Mouse (Mus musculus): ENCODE data around the gene Mgat3. TPM values are rescaled to one million over a fixed set of nuclear protein-coding genes. Genes with fewer than 3 reads are reported as not detected.

Gene Mgat3
- polyA plus RNA-seq, 1 experiment from 2014 or later = 0.44 TPM

- Histone ChIP-seq H3K36me3 (peaks cover 74% of the 10 kb centered on the region), H3K4me1 (replicated peaks) (peaks cover 80% of the 10 kb centered on the region)
- under 1% methylated on average over 51 of the region's 51 CpGs for WGBS (ENCODE audit: insufficient replicate concordance)
Measured at GRCm38 (mm10) chr15:80255646-80256121, 82.2 kb downstream of the Mgat3 start.

GRCm38 (mm10) chr15:80256242-80256641 is 82.7 kb downstream of the Mgat3 start:
- WGBS (ENCODE audit: insufficient replicate concordance) = 4% methylated on average over 16 of the region's 16 CpGs
- ATAC-seq (ENCODE audit: low read depth) = no peak
- no peaks in the 10 kb centered on the region for H3K9me3 ChIP-seq (replicated peaks)
- H3K36me3 ChIP-seq = peaks cover 73% of the 10 kb centered on the region
- H3K27me3 ChIP-seq = no peaks in the 10 kb centered on the region
- H3K9ac ChIP-seq = peak overlapping the region; percentile 99
- H3K4me2 ChIP-seq = peak overlapping the region; percentile 94
- peak overlapping the region; percentile 99 for H3K27ac ChIP-seq
- H3K4me1 ChIP-seq (replicated peaks) = peaks cover 80% of the 10 kb centered on the region
- no peak for DNase-seq
- H3K4me3 ChIP-seq (replicated peaks) = peak overlapping the region; percentile 79

More at GRCm38 (mm10) chr15:80255646-80256121, 82.2 kb downstream of the Mgat3 start:
- peak; percentile 71 for DNase-seq
- Histone ChIP-seq H3K9ac (peak overlapping the region; percentile 99), H3K9me3 (replicated peaks) (no peaks in the 10 kb centered on the region), H3K27ac (peak overlapping the region; percentile 99), H3K27me3 (no peaks in the 10 kb centered on the region), H3K4me3 (replicated peaks) (peak overlapping the region; percentile 79), H3K4me2 (peak overlapping the region; percentile 94)
- ATAC-seq (ENCODE audit: low read depth) = peak; percentile 30

- ATAC-seq (ENCODE audit: low read depth) = no peak
- Histone ChIP-seq H3K4me2 (peak overlapping the region; percentile 94), H3K36me3 (peaks cover 71% of the 10 kb centered on the region), H3K4me1 (replicated peaks) (peaks cover 77% of the 10 kb centered on the region), H3K9me3 (replicated peaks) (no peaks in the 10 kb centered on the region), H3K27ac (peak overlapping the region; percentile 99), H3K27me3 (no peaks in the 10 kb centered on the region), H3K4me3 (replicated peaks) (peak overlapping the region; percentile 79), H3K9ac (peak overlapping the region; percentile 99)
- 48% methylated on average over 12 of the region's 12 CpGs for WGBS (ENCODE audit: insufficient replicate concordance)
- DNase-seq = no peak
Measured at GRCm38 (mm10) chr15:80256656-80257601, 83.4 kb downstream of the Mgat3 start.

GRCm38 (mm10) chr15:80257602-80258239 is 84.2 kb downstream of the Mgat3 start:
- Histone ChIP-seq H3K27me3 (no peaks in the 10 kb centered on the region), H3K36me3 (peaks cover 67% of the 10 kb centered on the region), H3K4me2 (peak overlapping the region; percentile 94), H3K27ac (peak overlapping the region; percentile 99), H3K4me1 (replicated peaks) (peaks cover 78% of the 10 kb centered on the region), H3K9me3 (replicated peaks) (no peaks in the 10 kb centered on the region), H3K9ac (peak overlapping the region; percentile 99), H3K4me3 (replicated peaks) (peak overlapping the region; percentile 79)
- DNase-seq = no peak
- WGBS (ENCODE audit: insufficient replicate concordance) = 25% methylated on average over 4 of the region's 4 CpGs
- no peak for ATAC-seq (ENCODE audit: low read depth)

- no peaks in the 10 kb centered on the region for H3K9me3 ChIP-seq (replicated peaks)
- H3K27me3 ChIP-seq = no peaks in the 10 kb centered on the region
- H3K36me3 ChIP-seq = peaks cover 59% of the 10 kb centered on the region
- H3K4me2 ChIP-seq = peak overlapping the region; percentile 94
- 40% methylated on average over 11 of the region's 11 CpGs for WGBS (ENCODE audit: insufficient replicate concordance)
- ATAC-seq (ENCODE audit: low read depth) = peak; percentile 79
- H3K4me3 ChIP-seq (replicated peaks) = peak overlapping the region; percentile 79
- peak; percentile 80 for DNase-seq
- H3K9ac ChIP-seq = peak overlapping the region; percentile 99
- H3K27ac ChIP-seq = peak overlapping the region; percentile 99
- peaks cover 78% of the 10 kb centered on the region for H3K4me1 ChIP-seq (replicated peaks)
Measured at GRCm38 (mm10) chr15:80258240-80259170, 85.0 kb downstream of the Mgat3 start.

- Histone ChIP-seq H3K27me3 (no peaks in the 10 kb centered on the region), H3K4me3 (replicated peaks) (no peak overlapping the region), H3K4me2 (peak overlapping the region; percentile 94), H3K9me3 (replicated peaks) (no peaks in the 10 kb centered on the region), H3K27ac (peak overlapping the region; percentile 99), H3K4me1 (replicated peaks) (peaks cover 73% of the 10 kb centered on the region), H3K36me3 (peaks cover 59% of the 10 kb centered on the region), H3K9ac (peak overlapping the region; percentile 99)
- ATAC-seq (ENCODE audit: low read depth) = no peak
- WGBS (ENCODE audit: insufficient replicate concordance) = 81% methylated on average over 8 of the region's 8 CpGs
- no peak for DNase-seq
Measured at GRCm38 (mm10) chr15:80259406-80260045, 86.0 kb downstream of the Mgat3 start.

DNA sequence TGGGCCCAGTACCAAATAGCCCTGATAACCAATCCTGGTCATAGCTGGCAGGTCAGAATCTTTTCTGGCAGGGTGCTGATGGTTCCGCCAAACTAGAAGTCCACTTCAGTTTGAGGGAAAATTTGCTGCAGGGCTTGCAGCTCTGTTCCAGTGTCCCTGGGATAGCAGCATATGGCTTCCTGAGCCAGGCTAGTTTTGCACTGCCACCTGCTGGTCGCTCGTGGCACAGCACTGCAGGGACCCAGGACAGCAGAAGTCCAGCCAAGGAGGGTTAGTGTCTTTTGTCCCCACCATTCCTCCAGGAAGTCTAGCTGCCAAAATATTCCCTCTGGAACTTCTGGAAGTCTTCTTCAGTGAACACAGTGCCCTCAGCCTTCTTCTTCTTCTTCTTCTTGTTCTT is 87.2 kb downstream of the Mgat3 start:
- Histone ChIP-seq H3K4me3 (replicated peaks) (no peak overlapping the region), H3K4me1 (replicated peaks) (peaks cover 74% of the 10 kb centered on the region), H3K27me3 (no peaks in the 10 kb centered on the region), H3K27ac (peak overlapping the region; percentile 99; the same call in 1 of the 2 replicates), H3K36me3 (peaks cover 59% of the 10 kb centered on the region), H3K9ac (no peak overlapping the region), H3K4me2 (no peak overlapping the region), H3K9me3 (replicated peaks) (no peaks in the 10 kb centered on the region)
- WGBS (ENCODE audit: insufficient replicate concordance) = 14% methylated on average over 3 of the region's 3 CpGs
- DNase-seq (peak; percentile 75), ATAC-seq (ENCODE audit: low read depth) (no peak)

DNA sequence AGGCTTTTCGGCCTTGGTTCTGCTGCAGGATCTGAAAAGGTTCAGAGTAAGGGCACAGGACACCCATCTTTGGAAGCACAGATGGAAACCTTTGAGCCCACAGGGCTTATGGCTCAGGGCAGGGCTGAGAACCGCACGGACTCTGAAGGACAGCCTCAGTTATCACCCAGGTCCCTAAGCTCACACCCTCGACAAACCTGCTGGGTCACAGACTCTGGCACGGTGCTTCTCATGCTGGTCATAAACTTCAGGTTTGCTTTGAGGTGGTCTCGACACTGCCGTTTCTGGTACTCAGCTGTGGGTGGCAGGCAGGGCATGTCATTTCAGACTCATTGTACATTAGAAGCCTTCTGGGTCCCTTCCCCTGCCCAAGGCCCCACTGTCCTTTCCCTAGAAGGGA is 87.6 kb downstream of the Mgat3 start:
- no peak overlapping the region for H3K4me2 ChIP-seq
- H3K4me3 ChIP-seq (replicated peaks) = no peak overlapping the region
- no peak overlapping the region for H3K9ac ChIP-seq
- ATAC-seq (ENCODE audit: low read depth) = no peak
- 0 out of 2 replicates have a peak overlapping the region, but pooled peaks have one; percentile 16 for H3K27ac ChIP-seq
- no peak for DNase-seq
- no peaks in the 10 kb centered on the region for H3K27me3 ChIP-seq
- 75% methylated on average over 7 of the region's 7 CpGs for WGBS (ENCODE audit: insufficient replicate concordance)
- no peaks in the 10 kb centered on the region for H3K9me3 ChIP-seq (replicated peaks)
- H3K4me1 ChIP-seq (replicated peaks) = peaks cover 74% of the 10 kb centered on the region
- peaks cover 56% of the 10 kb centered on the region for H3K36me3 ChIP-seq

- Histone ChIP-seq H3K27me3 (no peaks in the 10 kb centered on the region), H3K9ac (peak within 1 kb of the TSS; percentile 86), H3K36me3 (peaks cover 30% of the 10 kb centered on the region), H3K9me3 (replicated peaks) (no peaks in the 10 kb centered on the region), H3K27ac (peak within 1 kb of the TSS; percentile 76), H3K4me3 (replicated peaks) (peak within 1 kb of the TSS; percentile 80), H3K4me1 (replicated peaks) (peaks cover 48% of the 10 kb centered on the region), H3K4me2 (peak within 1 kb of the TSS; percentile 90)
- peak; percentile 93 for DNase-seq
- ATAC-seq (ENCODE audit: low read depth) = peak; percentile 93
- under 1% methylated on average over 66 of the region's 66 CpGs for WGBS (ENCODE audit: insufficient replicate concordance)
Measured at GRCm38 (mm10) chr15:80263610-80264575, 90.4 kb downstream of the Mgat3 start, which contains the start of gene Rps19bp1. TSS of gene Rps19bp1 (minus strand) at chr15:80264315.

Data from liver, embryonic 13.5 days (tissue).